Mouse (Mus musculus) ZHBTc4 (cell line): ENCODE measurements at regions not wholly inside any gene's neighbourhood (a gene's known extent, or its start where the extent isn't known, plus 50 kb on each side); places are given as distances from the start of the nearest gene placed in this dataset.
A peak's percentile ranks its signal among the peaks of the same experiment; 100 is the strongest.

Experiments
- DNase-seq: peaks from one replicate; pipeline ENCODE4 v3.0.0-alpha.2; 2011; ENCODE audit warnings: low read depth, low spot score

GRCm38 (mm10) chr4:40400089-40400488 is 71.9 kb upstream of the Tmem215 start:
- DNase-seq: no peak

- DNase-seq: no peak
Measured at GRCm38 (mm10) chr4:40390183-40390582, 81.8 kb upstream of the Tmem215 start.

GRCm38 (mm10) chr4:40385284-40385683 is 86.7 kb upstream of the Tmem215 start:
- DNase-seq: peak; percentile 13

- DNase-seq: no peak
Measured at GRCm38 (mm10) chr4:40384704-40385103, 87.3 kb upstream of the Tmem215 start.

- DNase-seq: no peak
Measured at GRCm38 (mm10) chr4:40380309-40380708, 91.7 kb upstream of the Tmem215 start.

- DNase-seq: no peak
Measured at GRCm38 (mm10) chr4:40375439-40376154, 96.4 kb upstream of the Ndufb6 start.

GRCm38 (mm10) chr4:40374213-40374612 is 95.0 kb upstream of the Ndufb6 start:
- DNase-seq: no peak

GRCm38 (mm10) chr4:40364329-40364728 is 85.1 kb upstream of the Ndufb6 start:
- no peak for DNase-seq

GRCm38 (mm10) chr4:40359307-40359706 is 80.1 kb upstream of the Ndufb6 start:
- no peak for DNase-seq

- DNase-seq: peak; percentile 36
Measured at GRCm38 (mm10) chr4:40357088-40357853, 78.0 kb upstream of the Ndufb6 start.

- no peak for DNase-seq
Measured at GRCm38 (mm10) chr4:40355791-40356450, 76.7 kb upstream of the Ndufb6 start.

GRCm38 (mm10) chr4:40354456-40354855 is 75.2 kb upstream of the Ndufb6 start:
- DNase-seq: no peak

- no peak for DNase-seq
Measured at GRCm38 (mm10) chr4:40351648-40352047, 72.4 kb upstream of the Ndufb6 start.

GRCm38 (mm10) chr4:40351090-40351489 is 71.9 kb upstream of the Ndufb6 start:
- DNase-seq: no peak

GRCm38 (mm10) chr4:40345847-40346246 is 66.6 kb upstream of the Ndufb6 start:
- no peak for DNase-seq

GRCm38 (mm10) chr4:40342181-40342580 is 63.0 kb upstream of the Ndufb6 start:
- no peak for DNase-seq

GRCm38 (mm10) chr4:40334841-40335240 is 55.6 kb upstream of the Ndufb6 start:
- DNase-seq: peak; percentile 32

- no peak for DNase-seq
Measured at GRCm38 (mm10) chr4:40329737-40330136, 50.5 kb upstream of the Ndufb6 start.
